Comparison of ENCODE assay signal across 13 mouse cellular contexts in genomic region chr4:125131493-125131892, GRCm38 (mm10). TPM values are rescaled to one million over a fixed set of nuclear protein-coding genes. Genes with fewer than 3 reads are reported as not detected.
DNase-seq lines count a peak whose midpoint lies in the region; ATAC-seq and TF ChIP-seq lines count a peak whose summit lies in the region.
"Had no signal": no experiment of that assay in that cellular context is flagged by ENCODE, and none has a peak within 500 bp of the region (broad histone marks: within the 10 kb centered on the region; RNA-seq: fewer than 3 reads in every experiment).

No protein-coding gene starts in this region.

- DNase-seq in CD4-positive, CD25-positive, alpha-beta regulatory T cell, adult 2 months (ENCODE audit: low read depth, low spot score) = peak; percentile 42
- DNase-seq in urinary bladder, postnatal 14 days (ENCODE audit: low spot score) = peak; percentile 52
- DNase-seq in urinary bladder, postnatal 25 days (ENCODE audit: low spot score) = no peak
- DNase-seq in gastrocnemius, postnatal 25 days = peak; percentile 48
- DNase-seq in liver, postnatal 0 days = no peak
- DNase-seq in c-Kit-positive CD71-positive TER-119-positive erythroid progenitor cells, embryonic 14.5 days (ENCODE audit: low spot score) = no peak
- DNase-seq: cerebellum, adult 11 months; kidney, adult 18-20 months; retina, postnatal 1 day had no signal

- no peak overlapping the region for H3K9ac ChIP-seq in liver, postnatal 0 days (replicated peaks)
- H3K9ac ChIP-seq: forebrain, embryonic 15.5 days had no signal

- H3K27ac ChIP-seq in liver, postnatal 0 days (ENCODE audit: low read depth) = no peak overlapping the region
- H3K27ac ChIP-seq: embryonic facial prominence, embryonic 10.5 days; forebrain, embryonic 15.5 days had no signal

- H3K9me3 ChIP-seq in liver, postnatal 0 days (ENCODE audit: low read length) = no peaks in the 10 kb centered on the region
- H3K9me3 ChIP-seq: embryonic facial prominence, embryonic 10.5 days; forebrain, embryonic 15.5 days had no signal

- H3K36me3 ChIP-seq in liver, postnatal 0 days (replicated peaks; ENCODE audit: insufficient read depth, low read length) = no peaks in the 10 kb centered on the region
- H3K36me3 ChIP-seq: embryonic facial prominence, embryonic 10.5 days; forebrain, embryonic 15.5 days had no signal

- TF ChIP-seq EP300 in liver, postnatal 0 days (IDR thresholded peaks at IDR 0.05; ENCODE audit: low read depth) = no peak

- no peak for TF ChIP-seq CTCF in liver, postnatal 0 days (IDR thresholded peaks at IDR 0.05; ENCODE audit: low read depth)

- H3K27me3 ChIP-seq in liver, postnatal 0 days (ENCODE audit: insufficient read depth, low read length) = no peaks in the 10 kb centered on the region

- H3K4me2 ChIP-seq in liver, postnatal 0 days (ENCODE audit: low read depth, low read length) = no peak overlapping the region
- H3K4me2 ChIP-seq: forebrain, embryonic 15.5 days had no signal

- H3K4me3 ChIP-seq in liver, postnatal 0 days (ENCODE audit: low read depth, low read length) = no peak overlapping the region
- H3K4me3 ChIP-seq: embryonic facial prominence, embryonic 10.5 days; forebrain, embryonic 15.5 days had no signal

- peaks cover 23% of the 10 kb centered on the region for H3K4me1 ChIP-seq in liver, postnatal 0 days (ENCODE audit: insufficient read depth)

- 26% methylated on average over 4 of the region's 4 CpGs for WGBS in liver, postnatal 0 days (ENCODE audit: insufficient replicate concordance)

- no peak for ATAC-seq in CD4-positive, CD25-positive, alpha-beta regulatory T cell, adult 4 months
- ATAC-seq in inflammation-experienced regulatory T-cells, adult 6 months = no peak
- no peak for ATAC-seq in liver, postnatal 0 days
- ATAC-seq: forebrain, embryonic 15.5 days had no signal

RNA-seq across cellular contexts. Expression of gene Zc3h12a, which starts 3.9 kb away (rescaled TPM):
- polyA plus RNA-seq in CD4-positive, CD25-positive, alpha-beta regulatory T cell, adult 4 months (2017; shearing (Covaris generic)) = 1 to 10 TPM; 3.6 to 4.4 TPM
- 1 to 10 TPM; 2.3 to 2.9 TPM for total RNA-seq in gastrocnemius, postnatal 25 days (2021)
- polyA plus RNA-seq in inflammation-experienced regulatory T-cells, adult 6 months (2017; shearing (Covaris generic)) = 1 to 10 TPM; 4.6 to 6.5 (median 6.5) TPM
- polyA plus RNA-seq in liver, postnatal 0 days (2015; fragmentation: Nextera tagmentation; extraction: Ambion mirVana) = 0.44 and 0.48 TPM in 2 replicates

RNA-seq across cellular contexts. Expression of gene Meaf6, which starts 46.6 kb away (rescaled TPM):
- 10 to 100 TPM; 56.7 to 74.8 TPM for polyA plus RNA-seq in CD4-positive, CD25-positive, alpha-beta regulatory T cell, adult 4 months (2017; shearing (Covaris generic))
- 10 to 100 TPM; 10.7 to 12.9 TPM for total RNA-seq in gastrocnemius, postnatal 25 days (2021)
- polyA plus RNA-seq in inflammation-experienced regulatory T-cells, adult 6 months (2017; shearing (Covaris generic)) = 10 to 100 TPM; 60.4 to 68.9 (median 64.1) TPM
- 15.2 and 16.3 TPM in 2 replicates for polyA plus RNA-seq in liver, postnatal 0 days (2015; fragmentation: Nextera tagmentation; extraction: Ambion mirVana)

Comparison
In these comparisons a context has a peak if more than half of its experiments do, and no peak if none do; other contexts are left out.
1. DNase-seq: peak in CD4-positive, CD25-positive, alpha-beta regulatory T cell, adult 2 months (single experiment), urinary bladder, postnatal 14 days (single experiment) and gastrocnemius, postnatal 25 days (single experiment); none in urinary bladder, postnatal 25 days (single experiment), liver, postnatal 0 days (single experiment) and c-Kit-positive CD71-positive TER-119-positive erythroid progenitor cells, embryonic 14.5 days (single experiment).